Mouse (Mus musculus) left cerebral cortex, postnatal 14 days (tissue): ENCODE measurements around the gene Hps3. TPM values are rescaled to one million over a fixed set of nuclear protein-coding genes. Genes with fewer than 3 reads are reported as not detected.
"Not testable (repeated sequence)": the region's sequence is repeated elsewhere in the genome, so short reads cannot be mapped to it uniquely, and the experiment has no call there.

Experiments used
- DNase-seq, 2 experiments: peaks; one replicate each; pipeline ENCODE4 v3.0.0; 2021 to 2022; ENCODE audit warnings: low spot score in 2 of 2, mixed read lengths in 1 of 2
- intact Hi-C: fragments of 180-260 bp; cut with DNase I; formaldehyde crosslinking; loops from one replicate; pipeline ENCODE4 v1.15.1; 2025
- total RNA-seq, 2 experiments: library from RNA; stranded (reverse); gene quantifications; 2 replicates each; pipeline ENCODE4 v1.2.3; 2021

The Hps3 gene
- total RNA-seq, 2 experiments from 2014 or later = 16.2 to 17.4 TPM

DNA sequence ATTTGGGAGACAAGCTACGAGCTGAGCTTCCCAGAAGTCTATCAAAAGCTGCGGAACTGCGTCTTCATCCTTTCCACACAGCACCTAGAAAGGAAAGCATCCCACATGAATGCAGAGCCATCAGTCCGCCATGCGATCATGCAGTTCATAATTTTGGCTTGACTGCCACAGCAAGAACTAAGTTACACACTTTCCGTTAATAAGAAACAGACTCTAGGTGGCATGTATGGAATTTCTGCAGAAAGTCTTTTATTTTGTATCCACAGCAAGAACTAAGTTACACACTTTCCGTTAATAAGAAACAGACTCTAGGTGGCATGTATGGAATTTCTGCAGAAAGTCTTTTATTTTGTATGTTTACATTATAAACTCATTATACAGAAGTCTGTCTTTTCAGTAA lies 24.2 kb downstream of the Hps3 start:
- intact Hi-C loops, DNase-seq: not testable (repeated sequence)

DNA sequence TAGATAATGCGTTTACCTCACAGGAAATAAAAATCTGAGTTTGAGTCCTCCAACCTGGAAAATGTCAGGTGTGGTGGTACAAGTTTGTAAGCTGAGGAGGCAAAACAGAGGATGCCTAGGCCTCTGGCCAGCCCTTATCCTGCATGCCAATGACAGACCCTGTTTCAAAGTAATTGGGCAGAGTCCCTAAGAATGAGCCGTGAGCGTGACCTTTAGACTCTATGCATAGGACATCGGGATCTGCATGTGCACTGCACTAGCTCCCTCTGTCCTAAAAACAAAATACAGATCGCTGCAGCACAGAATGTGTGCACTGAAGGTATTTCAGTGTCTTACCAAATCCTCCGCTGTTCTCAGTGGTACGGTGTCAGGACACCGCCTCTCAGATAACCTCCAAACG lies 24.7 kb downstream of the Hps3 start:
- DNase-seq = no peak
- intact Hi-C loops = no loop called here

- DNase-seq = no peak
- intact Hi-C loops = loop anchor here (10.0 kb wide), 1 partner anchor 103 kb away; no protein-coding TSS in a partner anchor
These were observed 27.4 kb downstream of the Hps3 start for GRCm38 (mm10) chr3:20007759-20008158.

DNA sequence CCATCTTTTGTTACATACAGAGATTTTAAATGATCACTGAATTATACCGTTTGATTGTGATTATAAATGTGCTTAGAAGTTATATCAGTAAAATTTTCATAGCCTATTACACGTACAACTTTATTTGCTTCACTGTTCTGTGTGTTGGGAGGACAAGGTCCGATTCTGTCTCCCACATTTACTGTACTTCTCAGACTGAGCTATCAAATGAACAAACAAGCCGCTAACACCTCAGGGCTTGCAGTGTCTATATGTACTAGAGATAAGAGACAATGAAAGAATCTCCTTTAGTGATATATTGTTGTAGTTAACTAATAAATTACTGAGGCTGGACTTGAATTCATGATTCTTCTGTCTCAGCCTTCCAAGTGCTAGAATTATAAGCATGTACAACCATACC lies 27.8 kb downstream of the Hps3 start:
- DNase-seq = no peak
- intact Hi-C loops = loop anchor here (10.0 kb wide), 1 partner anchor 102 kb away; no protein-coding TSS in a partner anchor

- DNase-seq = no peak
- intact Hi-C loops = loop anchor here (10.0 kb wide), 1 partner anchor 101 kb away; no protein-coding TSS in a partner anchor
These were observed 29.5 kb downstream of the Hps3 start for GRCm38 (mm10) chr3:20005611-20006010.

DNA sequence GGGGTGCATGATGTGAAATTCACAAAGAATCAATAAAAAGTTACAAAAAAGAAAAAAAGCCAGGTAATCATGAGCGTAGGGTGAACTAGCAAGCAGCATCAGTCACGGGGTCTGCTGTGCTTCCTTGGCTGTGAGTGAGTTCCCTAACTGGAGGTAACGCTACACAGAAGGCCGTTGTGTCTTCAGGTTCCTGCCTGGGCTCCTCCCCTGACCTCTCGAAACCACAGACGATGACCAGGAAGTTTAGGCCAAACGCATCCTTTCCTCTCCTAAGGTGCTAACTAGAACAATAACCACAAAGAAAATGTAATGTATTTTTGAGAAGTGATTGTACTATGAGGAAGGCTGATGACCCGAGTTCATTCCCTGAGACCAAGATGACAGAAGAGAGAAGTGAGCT lies 30.7 kb downstream of the Hps3 start:
- intact Hi-C loops = loop anchor here (10.0 kb wide), 1 partner anchor 100 kb away; no protein-coding TSS in a partner anchor
- DNase-seq = no peak

- DNase-seq = no peak
- intact Hi-C loops = loop anchor here (10.0 kb wide), 1 partner anchor 98 kb away; no protein-coding TSS in a partner anchor
These were observed 32.3 kb downstream of the Hps3 start for GRCm38 (mm10) chr3:20002786-20003185.

DNA sequence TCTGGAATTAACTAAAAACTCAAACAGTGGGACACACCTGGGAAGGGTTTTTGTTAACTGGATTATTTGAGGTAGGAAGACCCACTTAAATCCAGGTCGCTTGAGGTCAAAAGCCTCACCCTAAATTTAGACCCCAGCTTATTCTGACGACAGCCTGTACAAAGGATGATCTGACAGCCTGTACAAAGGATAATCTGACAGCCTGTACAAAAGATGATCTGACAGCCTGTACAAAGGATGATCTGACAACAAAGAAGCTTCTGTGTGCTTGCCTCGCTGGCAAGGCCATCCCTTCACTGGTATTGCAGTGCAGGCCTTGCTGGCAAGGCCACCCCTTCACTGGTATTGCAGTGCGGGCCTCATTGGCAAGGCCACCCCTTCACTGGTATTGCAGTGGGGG lies 34.3 kb downstream of the Hps3 start:
- intact Hi-C loops = loop anchor here (10.0 kb wide), 1 partner anchor 96 kb away; no protein-coding TSS in a partner anchor
- DNase-seq = no peak

GRCm38 (mm10) chr3:19999551-19999950 lies 35.6 kb downstream of the Hps3 start:
- intact Hi-C loops = no loop called here
- peak; percentile 39 to 53 for DNase-seq

- intact Hi-C loops = no loop called here
- no peak for DNase-seq
These were observed 42.7 kb downstream of the Hps3 start for GRCm38 (mm10) chr3:19992388-19992787.

DNA sequence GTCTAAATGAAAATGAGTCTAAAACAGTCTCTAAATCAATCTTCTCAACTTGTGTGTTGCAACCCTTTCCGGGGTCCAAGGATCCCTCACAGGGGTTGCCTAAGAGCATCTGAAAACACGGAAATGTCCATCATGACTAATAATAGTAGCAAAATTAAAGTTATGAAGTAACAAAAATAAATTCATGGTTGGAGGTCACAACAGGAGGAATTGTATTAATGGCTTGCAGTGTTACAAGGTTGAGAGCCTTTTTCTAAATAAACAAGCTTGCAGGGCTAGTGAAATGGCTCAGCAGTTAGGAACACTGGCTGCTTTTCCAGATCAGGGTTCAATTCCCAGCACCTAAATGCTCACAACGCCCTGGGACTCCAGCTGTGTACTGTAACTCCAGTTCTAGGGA lies 45.1 kb downstream of the Hps3 start:
- no peak for DNase-seq
- intact Hi-C loops = no loop called here

DNA sequence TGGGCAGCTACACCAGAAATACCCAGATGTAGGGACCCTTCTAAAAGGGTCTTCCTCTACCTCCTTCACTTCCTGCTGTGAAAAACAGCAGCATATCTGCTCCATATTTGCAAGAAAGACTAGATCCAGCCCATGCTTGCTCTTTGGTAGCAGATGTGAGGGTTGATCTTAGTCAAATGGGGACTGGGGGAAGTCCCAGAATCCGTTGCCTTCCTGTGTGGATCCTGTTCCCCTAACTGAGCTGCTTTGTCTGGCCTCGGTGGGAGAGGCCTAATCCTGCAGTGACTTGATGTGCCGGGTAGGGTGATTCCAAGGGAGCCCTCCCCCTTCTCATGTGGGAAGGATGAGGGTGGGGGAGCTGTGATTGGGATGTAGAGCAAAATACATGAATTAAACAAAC lies 49.0 kb downstream of the Hps3 start:
- intact Hi-C loops = no loop called here
- DNase-seq = no peak

GRCm38 (mm10) chr3:19982846-19983245 lies 52.3 kb downstream of the Hps3 start:
- intact Hi-C loops = no loop called here
- no peak for DNase-seq

GRCm38 (mm10) chr3:19981156-19981555 lies 54.0 kb downstream of the Hps3 start:
- DNase-seq = no peak
- intact Hi-C loops = no loop called here

- no peak for DNase-seq
- intact Hi-C loops = no loop called here
These were observed 56.6 kb downstream of the Hps3 start for GRCm38 (mm10) chr3:19978474-19978873.

- DNase-seq = no peak
- intact Hi-C loops = no loop called here
These were observed 69.0 kb downstream of the Hps3 start for GRCm38 (mm10) chr3:19966072-19966471.

DNA sequence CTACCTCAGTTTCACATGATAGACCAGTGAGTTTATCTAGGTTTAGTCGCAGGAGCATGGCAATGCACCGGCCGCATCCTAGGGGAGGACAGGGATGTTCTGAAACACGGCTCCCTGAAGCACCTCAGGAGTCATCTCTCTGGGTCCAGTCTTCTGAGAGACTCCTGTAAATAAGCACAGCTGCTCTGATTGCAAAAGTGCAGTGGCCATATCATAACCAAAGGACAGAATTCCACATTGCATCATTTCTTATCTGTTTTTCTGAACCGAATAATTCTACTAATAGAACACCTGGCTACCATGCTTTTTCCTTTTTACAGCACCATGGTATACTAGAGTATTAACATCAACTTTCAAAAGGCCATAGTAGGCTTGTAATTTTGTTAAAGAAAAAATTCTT lies 69.9 kb downstream of the Hps3 start:
- no peak for DNase-seq
- intact Hi-C loops = no loop called here

DNA sequence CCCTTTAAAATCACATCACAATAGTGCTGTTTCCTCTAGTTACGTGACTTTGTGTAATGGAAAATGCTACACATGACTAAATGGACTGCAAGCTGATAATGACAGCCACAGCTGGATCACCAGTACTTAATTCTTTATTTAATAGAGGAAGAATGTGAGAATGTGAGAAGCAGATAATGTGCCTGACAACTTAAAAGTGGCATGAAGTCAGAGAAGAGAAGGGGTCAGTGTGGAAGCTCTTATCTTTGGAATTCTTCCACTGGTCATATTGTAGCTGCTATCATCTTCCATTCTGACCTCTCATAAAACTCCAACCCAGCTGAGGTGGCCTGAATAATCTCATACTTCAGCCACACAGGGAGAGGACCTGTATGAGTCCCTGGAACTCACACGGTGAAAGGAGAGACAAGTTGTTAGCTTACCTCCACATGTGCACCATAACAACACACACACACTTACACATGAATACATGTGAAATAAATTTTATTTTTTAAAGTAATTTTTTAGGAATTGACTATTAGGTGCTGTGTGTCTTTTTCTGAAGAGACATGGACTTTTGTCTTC lies 70.4 kb downstream of the Hps3 start:
- no peak for DNase-seq
- intact Hi-C loops = no loop called here

DNA sequence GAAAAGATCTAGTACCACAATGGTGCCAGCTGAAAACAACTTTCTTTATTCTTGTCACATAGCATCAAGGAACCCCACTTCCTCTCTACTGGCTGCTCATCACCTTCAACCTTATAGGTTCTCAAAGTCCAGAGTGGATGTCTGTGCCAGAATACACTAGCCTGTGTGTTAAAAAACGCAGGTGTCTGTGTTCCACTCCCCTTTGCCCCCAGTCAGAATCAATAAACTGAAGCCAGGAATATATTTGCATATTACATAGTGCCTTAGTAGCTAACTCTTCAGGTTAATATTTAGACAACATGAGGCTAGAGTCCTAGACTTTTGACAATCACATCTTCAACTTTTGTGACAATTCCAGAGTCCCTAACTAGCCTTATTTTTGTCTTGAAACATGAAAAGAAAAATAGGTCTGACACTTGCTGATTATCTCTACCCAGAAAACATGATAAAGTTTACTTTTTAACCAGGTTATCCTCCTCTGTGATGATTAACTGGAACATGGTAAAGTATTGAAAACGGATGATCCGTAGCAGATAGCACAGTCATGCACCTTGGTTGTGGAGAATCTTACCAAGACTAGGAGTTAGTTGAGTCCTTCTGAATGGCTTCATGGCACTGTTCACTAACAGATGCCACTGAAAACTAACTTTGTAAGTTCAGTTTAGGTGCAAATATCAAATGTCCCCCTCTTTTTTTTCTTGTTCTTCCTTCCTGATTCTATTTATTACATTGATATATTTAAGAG lies 72.2 kb downstream of the Hps3 start:
- intact Hi-C loops = no loop called here
- DNase-seq = no peak

GRCm38 (mm10) chr3:19961341-19961740 lies 73.8 kb downstream of the Hps3 start:
- DNase-seq = no peak
- intact Hi-C loops = no loop called here

- intact Hi-C loops = no loop called here
- DNase-seq = no peak
These were observed 74.5 kb downstream of the Hps3 start for GRCm38 (mm10) chr3:19960570-19961114.
